Mouse (Mus musculus): Measurements from ENCODE around the gene Nrcam.

Gene Nrcam

DNA sequence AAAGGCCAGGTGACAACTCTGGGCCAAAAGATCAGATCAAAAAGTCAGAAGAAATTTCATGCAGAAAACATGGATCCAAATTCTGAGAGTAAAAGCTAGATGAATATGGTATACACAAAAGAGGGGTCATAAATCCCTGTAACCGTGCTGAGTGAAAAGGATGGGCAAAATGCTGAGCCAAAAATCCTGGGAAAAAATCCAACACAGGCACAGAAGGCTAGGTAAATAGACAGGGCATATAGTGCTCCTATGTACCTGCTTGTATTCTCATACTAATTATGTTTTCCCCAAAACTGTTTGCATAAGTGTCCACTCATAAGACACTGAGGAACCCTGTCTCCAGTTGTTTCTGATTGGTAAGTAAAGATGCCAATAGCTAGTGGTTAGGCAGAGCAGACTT, 288.8 kb downstream of the Nrcam start:
- no peak for DNase-seq (ENCODE audit: extremely low spot score)

- DNase-seq (ENCODE audit: extremely low spot score): no peak
Measured at GRCm38 (mm10) chr12:44639341-44639921, 310.7 kb downstream of the Nrcam start.

DNA sequence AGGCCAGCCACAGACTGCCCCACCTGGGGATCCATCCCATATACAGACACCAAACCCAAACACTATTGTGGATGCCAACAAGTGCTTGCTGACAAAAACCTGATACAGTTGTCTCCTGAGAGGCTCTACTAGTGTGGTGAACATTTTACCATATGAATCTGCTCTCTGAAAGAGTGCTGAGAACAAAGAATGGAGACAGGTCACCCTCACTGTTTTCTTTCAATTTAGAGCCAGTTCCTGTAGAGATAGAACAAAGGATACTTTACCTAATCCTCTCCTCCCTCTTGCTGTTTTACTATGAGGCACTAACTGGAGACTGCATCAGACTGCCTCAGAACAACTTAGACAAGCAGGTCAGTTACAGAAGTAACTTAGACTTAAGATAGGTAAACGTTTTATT, 311.9 kb downstream of the Nrcam start:
- DNase-seq (ENCODE audit: extremely low spot score): no peak
